Mouse (Mus musculus): ENCODE results near the gene Tmem114. TPM values are rescaled to one million over a fixed set of nuclear protein-coding genes. Genes with fewer than 3 reads are reported as not detected.

Tmem114 gene
- polyA plus RNA-seq, 1 experiment from 2014 or later: not detected

DNA sequence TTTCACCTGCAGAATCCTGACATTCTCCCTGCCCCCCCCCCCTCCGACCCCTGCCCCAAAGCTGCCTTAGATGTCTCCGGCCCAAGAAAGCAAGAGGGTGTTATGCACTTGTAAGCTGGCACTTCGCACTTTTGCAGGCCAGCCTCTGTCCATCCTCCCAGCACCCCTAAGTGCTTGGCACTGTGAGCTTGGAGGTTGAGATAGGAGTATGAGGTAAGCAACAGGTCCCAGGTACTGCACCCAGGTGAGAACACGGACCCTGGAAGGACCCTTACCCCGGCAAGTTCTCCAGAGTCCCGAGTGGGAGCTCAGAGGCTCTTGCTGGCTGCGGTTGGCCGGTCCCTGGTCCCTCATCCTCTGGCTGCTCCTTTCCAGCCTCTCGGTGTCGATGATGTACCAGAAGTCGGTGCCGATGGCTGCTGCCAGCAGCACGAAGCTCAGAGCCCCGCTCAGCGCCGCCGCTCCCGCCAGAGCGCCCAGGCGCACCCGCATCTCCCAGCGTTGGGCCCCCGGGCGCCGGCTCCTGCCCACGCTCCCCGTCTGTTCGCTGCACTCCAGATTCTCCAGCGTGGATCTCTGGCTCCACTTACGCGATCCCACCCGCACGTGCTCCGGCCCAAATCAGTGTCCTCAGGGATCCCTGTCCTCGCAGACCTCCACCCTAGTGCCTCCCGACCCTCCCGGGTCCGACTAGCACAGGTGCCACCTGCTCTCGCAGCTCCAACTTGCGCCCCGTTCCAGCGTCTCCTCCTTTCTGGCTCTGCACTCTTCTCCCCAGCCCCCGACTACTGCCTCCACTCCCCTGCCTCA lies 570 bp downstream of the Tmem114 start:
- no peak for ATAC-seq
- Histone ChIP-seq H3K27ac (no peak overlapping the region), H3K4me3 (peak overlapping the region; percentile 35), H3K9ac (peak overlapping the region; percentile 43), H3K9me3 (replicated peaks) (no peaks in the 10 kb centered on the region), H3K4me1 (peaks cover 6% of the 10 kb centered on the region), H3K36me3 (ENCODE audit: poor library complexity, severe bottlenecking) (no peaks in the 10 kb centered on the region), H3K4me2 (peak overlapping the region; percentile 61), H3K27me3 (peaks cover 64% of the 10 kb centered on the region)
- 4% methylated on average over 43 of the region's 43 CpGs for WGBS

DNA sequence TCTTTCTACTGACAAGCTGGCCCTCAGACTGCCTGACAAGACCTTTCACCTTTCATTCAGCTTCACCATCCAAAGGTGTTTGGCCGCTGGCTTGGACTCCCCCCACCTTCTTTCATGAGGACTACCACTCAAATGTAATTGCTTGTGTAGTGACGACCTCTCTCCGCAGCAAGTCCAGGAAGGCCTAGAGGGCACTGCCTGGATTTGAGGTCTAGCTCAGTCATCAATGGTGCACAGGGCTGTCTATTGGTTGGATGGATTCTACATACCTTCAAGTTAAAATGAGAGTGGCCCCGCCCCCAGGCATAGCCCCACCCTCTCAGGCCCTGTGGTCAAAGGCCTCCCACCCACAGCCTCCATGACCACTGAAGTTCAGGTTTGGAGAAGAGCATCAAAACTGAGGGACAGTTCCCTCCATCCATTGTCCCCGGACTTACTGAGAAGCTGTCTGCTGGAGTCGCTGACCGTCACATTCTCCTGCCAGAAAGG lies 1.3 kb downstream of the Tmem114 start:
- H3K36me3 ChIP-seq (ENCODE audit: poor library complexity, severe bottlenecking): no peaks in the 10 kb centered on the region
- peaks cover 64% of the 10 kb centered on the region for H3K27me3 ChIP-seq
- no peak for ATAC-seq
- 41% methylated on average over 7 of the region's 7 CpGs for WGBS
- no peaks in the 10 kb centered on the region for H3K9me3 ChIP-seq (replicated peaks)
- H3K27ac ChIP-seq: no peak overlapping the region
- H3K4me1 ChIP-seq: peaks cover 6% of the 10 kb centered on the region
- no peak overlapping the region for H3K4me2 ChIP-seq
- H3K9ac ChIP-seq: no peak overlapping the region
- H3K4me3 ChIP-seq: no peak overlapping the region

DNA sequence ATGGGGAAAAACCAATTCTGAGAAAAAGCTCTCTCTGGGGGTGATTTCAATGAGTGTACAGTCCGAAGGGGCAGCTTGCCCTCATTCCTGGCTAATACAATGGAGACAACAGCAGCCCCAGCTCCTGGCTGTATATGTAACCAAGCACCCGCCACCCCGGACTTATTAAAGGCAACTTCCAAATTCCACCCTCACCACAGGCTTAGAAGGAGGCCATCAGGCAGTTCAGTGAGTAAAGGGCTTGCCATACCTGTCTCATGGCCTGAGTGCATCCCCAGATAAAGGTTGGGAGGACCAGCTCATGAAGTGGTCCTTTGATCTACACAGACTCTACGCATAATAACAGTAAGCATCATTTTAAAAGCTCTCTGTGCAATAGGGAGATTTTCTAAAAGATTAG lies 4.1 kb downstream of the Tmem114 start:
- H3K4me3 ChIP-seq: no peak overlapping the region
- H3K9ac ChIP-seq: no peak overlapping the region
- ATAC-seq: no peak
- peaks cover 46% of the 10 kb centered on the region for H3K27me3 ChIP-seq
- no peak overlapping the region for H3K4me2 ChIP-seq
- no peak overlapping the region for H3K27ac ChIP-seq
- H3K9me3 ChIP-seq (replicated peaks): no peaks in the 10 kb centered on the region
- peaks cover 6% of the 10 kb centered on the region for H3K4me1 ChIP-seq
- 85% methylated on average over 4 of the region's 4 CpGs for WGBS
- H3K36me3 ChIP-seq (ENCODE audit: poor library complexity, severe bottlenecking): no peaks in the 10 kb centered on the region

DNA sequence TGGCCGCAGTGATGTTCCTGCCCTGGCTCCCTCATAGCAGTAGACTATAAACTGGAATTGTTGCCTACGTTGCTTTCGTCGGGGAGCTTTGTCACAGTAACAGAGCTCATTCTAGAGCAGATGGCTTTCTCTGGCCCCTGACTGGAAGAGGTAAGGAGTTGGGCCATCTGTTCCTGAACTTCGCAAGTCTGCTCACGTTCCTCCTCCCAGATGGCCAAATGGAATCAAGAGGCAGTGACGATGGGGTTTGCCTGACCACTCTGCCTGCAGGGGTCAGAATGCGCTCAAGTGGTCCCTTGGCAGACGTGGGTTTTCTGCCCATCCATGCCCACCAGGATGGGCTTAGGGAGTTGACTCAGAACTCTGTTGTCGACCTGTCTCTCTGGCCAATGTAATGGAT lies 4.6 kb downstream of the Tmem114 start:
- Histone ChIP-seq H3K36me3 (ENCODE audit: poor library complexity, severe bottlenecking) (no peaks in the 10 kb centered on the region), H3K4me2 (no peak overlapping the region), H3K9ac (no peak overlapping the region), H3K4me1 (peaks cover 6% of the 10 kb centered on the region), H3K9me3 (replicated peaks) (no peaks in the 10 kb centered on the region), H3K4me3 (no peak overlapping the region), H3K27me3 (peaks cover 41% of the 10 kb centered on the region), H3K27ac (no peak overlapping the region)
- WGBS: 86% methylated on average over 10 of the region's 10 CpGs
- ATAC-seq: no peak

DNA sequence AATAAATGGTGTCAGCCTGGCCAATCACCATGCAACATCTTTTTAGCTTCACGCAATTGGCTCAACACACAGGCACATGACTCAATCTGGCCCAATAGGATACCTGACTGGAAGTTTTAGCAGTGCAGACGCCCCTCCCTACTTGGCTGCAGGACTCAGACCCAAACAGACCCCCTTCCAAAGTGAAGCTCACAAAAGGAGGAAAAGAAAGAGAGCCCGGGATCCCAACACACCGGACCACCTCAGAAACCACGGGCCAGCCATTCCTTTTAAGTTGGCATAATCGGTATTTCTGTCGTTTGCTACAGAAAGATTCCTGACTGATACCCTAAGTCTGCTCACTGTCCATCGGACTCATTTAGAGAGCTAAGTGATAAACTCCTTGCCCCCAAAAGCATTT lies 5.3 kb downstream of the Tmem114 start:
- no peak overlapping the region for H3K9ac ChIP-seq
- H3K27ac ChIP-seq: no peak overlapping the region
- no peak for ATAC-seq
- WGBS: 92% methylated on average over 8 of the region's 8 CpGs
- H3K4me3 ChIP-seq: no peak overlapping the region
- peaks cover 34% of the 10 kb centered on the region for H3K27me3 ChIP-seq
- H3K4me2 ChIP-seq: no peak overlapping the region
- H3K9me3 ChIP-seq (replicated peaks): no peaks in the 10 kb centered on the region
- no peaks in the 10 kb centered on the region for H3K36me3 ChIP-seq (ENCODE audit: poor library complexity, severe bottlenecking)
- H3K4me1 ChIP-seq: peaks cover 3% of the 10 kb centered on the region

DNA sequence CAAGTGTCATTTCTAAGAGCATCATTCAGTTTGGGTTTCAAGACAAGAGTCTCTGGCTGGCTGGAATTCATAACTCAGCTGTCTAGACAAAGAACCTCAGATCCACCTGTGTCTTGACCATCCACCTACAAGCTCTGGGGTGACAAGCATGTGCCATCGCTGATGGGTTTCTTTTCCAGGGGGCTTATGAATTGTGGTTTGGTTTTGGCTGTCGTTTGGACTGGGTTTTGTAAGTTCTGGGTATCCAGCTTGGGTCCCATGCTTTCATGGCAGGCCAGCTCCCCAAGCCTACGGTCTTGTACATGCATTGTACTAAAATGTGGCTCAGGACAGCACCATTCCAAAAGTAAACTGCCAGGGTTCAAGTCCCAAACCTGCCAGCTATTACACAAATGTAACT lies 6.8 kb downstream of the Tmem114 start:
- Histone ChIP-seq H3K4me2 (no peak overlapping the region), H3K9me3 (replicated peaks) (no peaks in the 10 kb centered on the region), H3K4me1 (no peaks in the 10 kb centered on the region), H3K9ac (no peak overlapping the region), H3K4me3 (no peak overlapping the region), H3K27me3 (peaks cover 23% of the 10 kb centered on the region), H3K27ac (no peak overlapping the region), H3K36me3 (ENCODE audit: poor library complexity, severe bottlenecking) (no peaks in the 10 kb centered on the region)
- 91% methylated on average over 3 of the region's 3 CpGs for WGBS
- no peak for ATAC-seq

DNA sequence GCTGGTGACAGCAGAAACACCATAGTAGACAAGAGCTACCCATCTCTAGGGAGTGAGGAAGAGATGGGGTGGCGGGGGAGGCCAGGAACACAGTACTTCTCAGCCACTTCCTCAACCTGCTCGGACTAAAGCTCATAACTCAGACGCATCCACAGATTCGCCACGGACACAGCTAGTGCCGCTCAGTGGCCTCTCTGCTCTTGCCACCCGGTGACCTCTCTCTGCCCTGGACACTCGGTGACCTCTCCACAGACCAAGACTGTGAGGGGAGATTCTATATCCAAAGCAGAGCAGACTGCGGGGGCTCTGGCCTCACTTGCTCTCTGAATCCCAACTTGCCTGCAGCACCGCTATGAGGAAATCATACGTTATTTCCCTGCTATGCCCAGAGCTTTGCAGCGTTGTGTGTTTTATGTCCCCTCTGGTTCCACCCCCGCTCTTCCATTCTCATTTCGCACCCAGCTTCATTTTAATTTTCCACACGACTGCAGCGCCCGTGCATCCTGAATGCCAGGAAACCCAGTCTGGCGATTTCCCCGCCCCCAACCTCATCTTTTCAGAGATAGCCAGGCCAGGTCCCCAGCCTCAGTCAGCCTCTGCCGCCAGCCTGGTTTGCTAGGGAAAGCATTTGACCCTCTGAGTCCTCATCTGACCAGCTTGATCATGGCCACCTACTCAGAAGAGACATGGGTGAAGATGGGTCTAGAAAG lies 7.8 kb downstream of the Tmem114 start:
- no peak for ATAC-seq
- Histone ChIP-seq H3K27me3 (peaks cover 17% of the 10 kb centered on the region), H3K27ac (no peak overlapping the region), H3K9me3 (replicated peaks) (no peaks in the 10 kb centered on the region), H3K36me3 (ENCODE audit: poor library complexity, severe bottlenecking) (no peaks in the 10 kb centered on the region), H3K4me2 (no peak overlapping the region), H3K9ac (no peak overlapping the region), H3K4me3 (no peak overlapping the region), H3K4me1 (no peaks in the 10 kb centered on the region)
- WGBS: 69% methylated on average over 20 of the region's 20 CpGs

DNA sequence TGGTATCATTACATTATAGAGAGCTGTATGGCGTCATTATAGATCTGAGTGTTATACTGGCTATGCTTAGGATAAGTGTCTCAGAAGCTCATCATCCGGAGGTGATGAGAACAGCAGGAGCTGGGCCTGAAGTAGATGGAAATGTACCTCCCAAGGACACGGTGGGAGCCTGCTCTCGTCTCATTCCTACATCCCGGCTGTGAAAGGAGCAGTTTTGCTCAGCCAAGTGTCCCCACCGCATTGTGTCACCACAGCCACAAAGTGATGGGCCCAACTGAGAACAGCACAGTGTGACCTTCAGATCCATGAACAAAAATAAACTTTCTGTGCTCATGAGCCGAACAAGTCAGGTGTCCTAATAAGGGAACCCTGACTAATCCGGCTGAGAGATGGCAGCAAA lies 8.9 kb downstream of the Tmem114 start:
- no peaks in the 10 kb centered on the region for H3K9me3 ChIP-seq (replicated peaks)
- no peak for ATAC-seq
- no peak overlapping the region for H3K4me3 ChIP-seq
- H3K4me2 ChIP-seq: no peak overlapping the region
- H3K9ac ChIP-seq: no peak overlapping the region
- no peaks in the 10 kb centered on the region for H3K36me3 ChIP-seq (ENCODE audit: poor library complexity, severe bottlenecking)
- no peaks in the 10 kb centered on the region for H3K4me1 ChIP-seq
- H3K27ac ChIP-seq: no peak overlapping the region
- WGBS: 89% methylated on average over 8 of the region's 8 CpGs
- peaks cover 19% of the 10 kb centered on the region for H3K27me3 ChIP-seq

DNA sequence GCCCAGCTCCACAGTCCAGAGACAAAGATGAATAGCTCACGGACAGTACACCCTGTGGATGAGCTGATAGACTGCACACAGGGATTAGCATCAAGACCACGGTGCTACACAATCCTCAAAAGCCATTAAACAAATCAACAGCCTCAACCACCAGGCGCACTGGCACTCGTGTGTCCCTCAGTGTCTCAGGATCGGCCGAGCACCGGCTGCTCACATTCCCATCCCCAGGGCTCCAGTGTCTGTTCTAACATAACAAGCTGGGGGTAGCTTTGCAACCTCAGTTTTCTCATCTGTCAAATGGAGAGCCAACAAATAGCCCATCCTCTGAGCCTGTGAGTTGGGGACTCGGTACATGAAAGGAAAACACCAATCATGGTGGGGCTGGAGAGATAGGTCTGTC lies 11.5 kb downstream of the Tmem114 start:
- Histone ChIP-seq H3K36me3 (ENCODE audit: poor library complexity, severe bottlenecking) (no peaks in the 10 kb centered on the region), H3K4me2 (no peak overlapping the region), H3K9me3 (replicated peaks) (no peaks in the 10 kb centered on the region), H3K27me3 (peaks cover 27% of the 10 kb centered on the region), H3K9ac (no peak overlapping the region), H3K4me3 (no peak overlapping the region), H3K27ac (no peak overlapping the region), H3K4me1 (no peaks in the 10 kb centered on the region)
- no peak for ATAC-seq
- 76% methylated on average over 8 of the region's 8 CpGs for WGBS

DNA sequence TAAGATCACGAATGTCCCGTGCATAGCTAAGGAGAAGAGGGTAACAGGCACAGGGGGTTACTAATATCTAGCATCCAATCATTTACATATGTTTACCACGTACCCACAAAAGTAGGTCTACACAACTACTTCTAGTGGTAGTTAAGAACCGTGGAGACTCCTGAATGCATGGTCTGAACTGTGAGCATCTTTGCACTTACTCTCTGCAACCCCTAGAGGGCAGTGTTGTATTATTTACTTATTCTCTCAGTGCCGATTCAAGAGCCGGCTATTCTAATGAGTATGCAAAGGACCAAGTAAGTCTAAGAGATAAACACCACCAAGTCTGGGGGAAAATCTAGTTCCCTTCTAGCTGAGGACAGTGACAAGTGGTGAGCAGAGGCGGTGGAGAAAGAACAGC lies 12.7 kb downstream of the Tmem114 start:
- 10% methylated on average over 7 of the region's 7 CpGs for WGBS
- Histone ChIP-seq H3K36me3 (ENCODE audit: poor library complexity, severe bottlenecking) (no peaks in the 10 kb centered on the region), H3K9me3 (replicated peaks) (no peaks in the 10 kb centered on the region), H3K9ac (no peak overlapping the region), H3K4me3 (no peak overlapping the region), H3K27ac (no peak overlapping the region), H3K4me2 (no peak overlapping the region), H3K4me1 (no peaks in the 10 kb centered on the region), H3K27me3 (peaks cover 27% of the 10 kb centered on the region)
- peak; percentile 86 for ATAC-seq

DNA sequence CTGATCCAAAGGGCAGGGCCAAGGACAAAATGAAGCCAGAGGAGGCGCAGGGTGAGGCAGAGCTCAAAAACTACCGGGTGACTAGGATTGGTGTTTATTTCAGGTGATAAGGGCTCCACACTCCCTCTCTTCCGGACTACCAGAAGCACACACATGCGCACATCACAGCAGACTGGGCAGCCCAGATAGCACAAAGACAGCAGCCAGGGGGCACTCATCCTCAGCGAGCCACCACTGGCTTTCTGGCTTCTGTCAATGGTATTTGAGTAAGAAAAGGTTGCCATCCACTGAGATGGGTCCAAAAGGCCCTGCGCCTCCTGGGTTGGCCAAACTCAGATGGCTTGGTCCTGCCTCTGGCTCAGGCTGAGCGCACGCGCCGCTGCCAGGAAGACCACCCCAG lies 15.7 kb downstream of the Tmem114 start:
- Histone ChIP-seq H3K9ac (no peak overlapping the region), H3K4me2 (no peak overlapping the region), H3K4me1 (no peaks in the 10 kb centered on the region), H3K4me3 (no peak overlapping the region), H3K27ac (no peak overlapping the region), H3K27me3 (peaks cover 32% of the 10 kb centered on the region), H3K36me3 (ENCODE audit: poor library complexity, severe bottlenecking) (no peaks in the 10 kb centered on the region), H3K9me3 (replicated peaks) (no peaks in the 10 kb centered on the region)
- WGBS: 20% methylated on average over 10 of the region's 10 CpGs
- no peak for ATAC-seq

DNA sequence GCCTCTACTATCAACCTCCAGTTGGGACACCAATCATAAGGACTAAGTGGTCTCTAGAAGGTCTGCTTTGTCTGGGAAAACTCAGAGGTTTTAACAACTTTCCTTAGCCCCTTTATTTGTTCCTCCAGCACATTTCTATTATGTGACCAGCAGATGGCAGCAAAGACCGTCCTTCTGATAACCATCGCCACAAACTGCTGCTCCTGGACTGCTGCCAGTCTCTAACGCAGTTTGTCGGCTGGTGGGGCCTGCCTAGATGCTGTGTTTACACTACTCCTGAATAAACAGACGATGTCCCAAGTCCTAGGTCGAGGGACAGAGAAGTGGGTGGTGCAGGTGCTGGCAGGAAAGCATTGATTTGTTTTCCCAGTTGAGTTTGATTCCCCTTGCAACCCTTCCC lies 18.2 kb downstream of the Tmem114 start:
- peak; percentile 70 for ATAC-seq
- under 1% methylated on average over 6 of the region's 6 CpGs for WGBS
- H3K9ac ChIP-seq: no peak overlapping the region

More for the DNA sequence above, 18.2 kb downstream of the Tmem114 start:
- peaks cover 21% of the 10 kb centered on the region for H3K27me3 ChIP-seq
- H3K27ac ChIP-seq: no peak overlapping the region
- H3K4me1 ChIP-seq: no peaks in the 10 kb centered on the region
- no peaks in the 10 kb centered on the region for H3K36me3 ChIP-seq (ENCODE audit: poor library complexity, severe bottlenecking)
- H3K9me3 ChIP-seq (replicated peaks): no peaks in the 10 kb centered on the region
- H3K4me2 ChIP-seq: no peak overlapping the region
- H3K4me3 ChIP-seq: no peak overlapping the region

All from forebrain, embryonic 13.5 days (tissue).